Mouse (Mus musculus) liver, postnatal 0 days (tissue): ENCODE results near the gene Chrne.

ENCODE experiments used
- CTCF ChIP-seq: sonication (generic); IDR thresholded peaks from 2 replicates; pipeline ENCODE4 v1.5.1; 2016; ENCODE audit warnings: antibody characterized with exemption, low read depth
- EP300 ChIP-seq: IDR thresholded peaks from 2 replicates; pipeline ENCODE4 v1.6.1; 2016; ENCODE audit warnings: antibody characterized with exemption, low read depth, mild to moderate bottlenecking

- TF ChIP-seq CTCF: no peak
- TF ChIP-seq EP300: no peak
These were observed 36.8 kb upstream of the Chrne start for GRCm38 (mm10) chr11:70655571-70656455.
